Mouse (Mus musculus) CD4-positive, CD25-positive, alpha-beta regulatory T cell, adult 4 months (primary cell): ENCODE data around the gene Prss33. TPM values are rescaled to one million over a fixed set of nuclear protein-coding genes. Genes with fewer than 3 reads are reported as not detected.

ENCODE experiments used
- ATAC-seq: one replicate; pipeline ENCODE4 v1.8.0; 2017
- polyA plus RNA-seq, 2 experiments: library from polyadenylated mRNA; unstranded; fragments of 100-300 nt; shearing (Covaris generic); gene quantifications; one replicate each; pipeline ENCODE4 v1.2.1; 2017

Gene Prss33
- polyA plus RNA-seq, 2 experiments from 2014 or later = not detected

- ATAC-seq = no peak
Measured at GRCm38 (mm10) chr17:23783352-23783751, 52.5 kb downstream of the Prss33 start.

Other genes starting within 250 kb of the Prss33 start
- gene Zfp13, start 236.6 kb downstream of the Prss33 start, polyA plus RNA-seq = under 1 TPM in 1 of 2 experiments, not detected in 1; 0.38 TPM
- 1 to 10 TPM; 2.2 to 2.9 TPM for gene Zscan10, start 235.2 kb downstream of the Prss33 start, polyA plus RNA-seq
- gene Mmp25, start 190.8 kb downstream of the Prss33 start, polyA plus RNA-seq = 1 to 10 TPM in 1 of 2 experiments, under 1 TPM in 1; 0.42 to 1.6 TPM
- under 1 TPM; 0.22 to 0.66 TPM for gene Bicdl2, start 175.6 kb downstream of the Prss33 start, polyA plus RNA-seq
- 10 to 100 TPM; 71.5 to 72.4 TPM for gene Hcfc1r1, start 162.5 kb downstream of the Prss33 start, polyA plus RNA-seq
- gene Thoc6, start 162.2 kb downstream of the Prss33 start, polyA plus RNA-seq = 10 to 100 TPM; 26.1 to 43.6 TPM
- gene Tnfrsf12a, start 158.6 kb downstream of the Prss33 start, polyA plus RNA-seq = 1 to 10 TPM; 5.3 to 6.2 TPM
- not detected for gene Cldn6, start 156.8 kb downstream of the Prss33 start, polyA plus RNA-seq
- gene Cldn9, start 152.0 kb downstream of the Prss33 start, polyA plus RNA-seq = not detected
- gene 1520401A03Rik, start 113.3 kb downstream of the Prss33 start, polyA plus RNA-seq = under 1 TPM; 0.20 to 0.30 TPM
- gene Pkmyt1, start 109.7 kb downstream of the Prss33 start, polyA plus RNA-seq = 10 to 100 TPM; 10.5 to 13.7 TPM
- 1 to 10 TPM; 2.0 to 2.5 TPM for gene Paqr4, start 95.2 kb downstream of the Prss33 start, polyA plus RNA-seq
- gene Kremen2, start 90.2 kb downstream of the Prss33 start, polyA plus RNA-seq = 1 to 10 TPM; 1.8 to 2.4 TPM
- gene Flywch1, start 64.5 kb downstream of the Prss33 start, polyA plus RNA-seq = 10 to 100 TPM; 15.1 to 21.4 TPM
- 1 to 10 TPM; 3.4 to 3.5 TPM for gene Flywch2, start 50.0 kb downstream of the Prss33 start, polyA plus RNA-seq
- gene Srrm2, start 45.5 kb downstream of the Prss33 start, polyA plus RNA-seq = 100 to 1,000 TPM; 289 to 316 TPM
- gene Elob, start 6.9 kb downstream of the Prss33 start, polyA plus RNA-seq = 100 to 1,000 TPM; 600 to 664 TPM
- not detected for gene Prss32, start 7.8 kb upstream of the Prss33 start, polyA plus RNA-seq
- 1 to 10 TPM; 5.6 to 5.7 TPM for gene Prss41, start 8.1 kb upstream of the Prss33 start, polyA plus RNA-seq
- not detected for gene Prss21, start 32.0 kb upstream of the Prss33 start, polyA plus RNA-seq
- gene Dcpp1, start 44.8 kb upstream of the Prss33 start, polyA plus RNA-seq = not detected
- not detected for gene Dcpp2, start 44.8 kb upstream of the Prss33 start, polyA plus RNA-seq
- not detected for gene Dcpp3, start 81.4 kb upstream of the Prss33 start, polyA plus RNA-seq
- gene Sbp, start 105.6 kb upstream of the Prss33 start, polyA plus RNA-seq = not detected
- not detected for gene Sbpl, start 119.2 kb upstream of the Prss33 start, polyA plus RNA-seq
- gene Prss30, start 144.5 kb upstream of the Prss33 start, polyA plus RNA-seq = not detected
- not detected for gene Prss22, start 162.0 kb upstream of the Prss33 start, polyA plus RNA-seq
- gene Prss27, start 202.1 kb upstream of the Prss33 start, polyA plus RNA-seq = not detected
- gene Kctd5, start 237.4 kb upstream of the Prss33 start, polyA plus RNA-seq = 1 to 10 TPM; 2.3 to 5.2 TPM